Mouse (Mus musculus): ENCODE results near the gene Zkscan7. TPM values are rescaled to one million over a fixed set of nuclear protein-coding genes. Genes with fewer than 3 reads are reported as not detected.

Zkscan7 gene
- polyA plus RNA-seq, 1 experiment from 2014 or later: 4.9 TPM

DNA sequence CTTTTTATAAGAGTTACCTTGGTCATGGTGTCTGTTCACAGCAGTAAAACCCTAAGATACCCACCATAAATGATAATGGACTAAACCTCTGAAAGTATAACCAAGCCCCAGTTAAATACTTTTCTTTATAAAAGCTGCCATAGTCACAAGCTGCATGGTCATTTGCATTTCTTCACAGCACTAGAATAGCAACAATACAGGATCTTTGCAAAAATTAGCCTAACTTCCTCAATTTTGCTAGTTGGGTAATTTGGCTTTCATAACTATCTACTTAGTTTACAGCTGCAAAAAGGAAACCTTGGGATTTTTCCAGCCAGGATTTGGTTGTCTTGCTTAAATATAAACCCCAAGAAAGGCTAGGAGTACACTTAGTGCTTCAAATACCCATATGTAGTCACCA lies 24.7 kb upstream of the Zkscan7 start:
- no peak for DNase-seq (ENCODE audit: extremely low spot score, low spot score)
- peaks cover 12% of the 10 kb centered on the region for H3K4me1 ChIP-seq
- peaks cover 38% of the 10 kb centered on the region for H3K9me3 ChIP-seq
- H3K27ac ChIP-seq: no peak overlapping the region
- no peak overlapping the region for H3K4me3 ChIP-seq
- peaks cover 79% of the 10 kb centered on the region for H3K36me3 ChIP-seq (replicated peaks)
- H3K27me3 ChIP-seq (ENCODE audit: poor library complexity, severe bottlenecking): no peaks in the 10 kb centered on the region

DNA sequence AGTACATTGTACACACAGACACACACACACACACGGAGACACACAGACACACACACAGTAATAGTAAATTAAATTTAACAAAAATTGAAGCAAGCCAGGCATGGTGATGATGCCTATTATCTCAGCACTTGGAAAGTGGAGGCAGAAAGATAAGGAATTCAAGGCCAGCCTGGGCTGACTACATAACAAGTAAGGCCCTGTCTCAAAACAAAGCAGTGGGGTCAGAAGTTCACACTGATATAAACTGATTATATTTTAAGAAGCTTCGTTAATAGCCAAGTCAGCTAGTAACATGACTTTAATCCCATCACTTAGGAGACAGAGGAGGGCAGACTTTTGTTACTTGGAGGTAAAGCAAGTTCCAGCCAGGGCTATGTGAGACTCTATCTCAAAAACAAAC lies 21.8 kb upstream of the Zkscan7 start:
- 95% methylated on average over 2 of the region's 2 CpGs for WGBS
- H3K27me3 ChIP-seq (ENCODE audit: poor library complexity, severe bottlenecking): no peaks in the 10 kb centered on the region
- DNase-seq (ENCODE audit: extremely low spot score, low spot score): no peak
- H3K9me3 ChIP-seq: peaks cover 40% of the 10 kb centered on the region
- H3K36me3 ChIP-seq (replicated peaks): peaks cover 49% of the 10 kb centered on the region
- no peak overlapping the region for H3K4me3 ChIP-seq
- peaks cover 12% of the 10 kb centered on the region for H3K4me1 ChIP-seq
- no peak overlapping the region for H3K27ac ChIP-seq

DNA sequence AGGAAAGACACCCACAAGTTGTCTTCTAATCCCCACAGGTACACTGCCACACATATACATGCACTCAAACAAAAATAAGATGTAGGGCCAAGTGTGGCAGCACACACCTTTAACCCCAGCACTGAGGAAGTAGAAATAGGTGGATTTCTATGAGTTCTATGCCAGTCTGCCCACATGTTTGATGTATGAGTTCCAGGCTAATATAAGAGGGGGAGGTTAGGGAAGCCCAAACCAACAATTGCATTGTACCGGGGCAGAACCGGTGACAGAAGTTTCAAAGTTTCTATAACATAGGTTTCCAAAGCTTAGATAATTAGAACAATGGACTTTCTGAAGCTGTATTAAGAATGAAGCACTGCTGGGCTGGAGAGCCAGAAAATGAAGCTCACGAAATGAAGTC lies 20.6 kb upstream of the Zkscan7 start:
- DNase-seq (ENCODE audit: extremely low spot score, low spot score): no peak
- Histone ChIP-seq H3K4me3 (peak overlapping the region; percentile 86), H3K4me1 (peaks cover 12% of the 10 kb centered on the region), H3K27ac (no peak overlapping the region), H3K27me3 (ENCODE audit: poor library complexity, severe bottlenecking) (no peaks in the 10 kb centered on the region), H3K36me3 (replicated peaks) (peaks cover 38% of the 10 kb centered on the region), H3K9me3 (peaks cover 28% of the 10 kb centered on the region)
- WGBS: 70% methylated on average over 3 of the region's 3 CpGs

DNA sequence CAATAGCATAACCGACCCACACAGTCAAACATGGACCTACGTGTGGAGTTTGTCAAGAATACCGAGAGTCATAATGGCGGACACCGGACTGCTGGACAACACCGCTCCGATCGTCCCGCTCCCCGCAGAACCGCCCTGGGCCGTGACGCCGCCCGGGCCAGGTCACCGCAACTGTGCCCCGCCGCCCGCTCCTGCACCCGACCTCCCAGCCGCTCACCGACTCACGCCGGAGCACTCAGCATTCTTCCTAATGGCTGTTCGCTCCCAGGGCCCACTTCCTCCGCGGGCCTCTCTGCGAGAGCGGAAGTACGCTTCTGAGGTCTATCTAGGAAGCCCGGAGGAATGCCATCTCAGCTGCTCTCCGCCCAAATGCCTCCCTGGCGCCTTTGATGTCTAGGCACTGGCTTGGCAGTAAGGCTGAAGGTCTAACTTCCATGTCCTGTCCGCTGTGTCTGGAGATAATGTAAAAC lies 19.8 kb upstream of the Zkscan7 start, which contains the start of gene Zfp445:
Gene Zfp445, minus strand, starts transcription at position 310 of the 470 bp plus-strand sequence.
- Histone ChIP-seq H3K9me3 (peaks cover 20% of the 10 kb centered on the region), H3K4me3 (peak within 1 kb of the TSS; percentile 86), H3K27me3 (ENCODE audit: poor library complexity, severe bottlenecking) (no peaks in the 10 kb centered on the region), H3K36me3 (replicated peaks) (peaks cover 29% of the 10 kb centered on the region), H3K4me1 (peaks cover 12% of the 10 kb centered on the region), H3K27ac (peak within 1 kb of the TSS; percentile 95)
- DNase-seq (ENCODE audit: extremely low spot score, low spot score): peak; percentile 89
- under 1% methylated on average over 34 of the region's 34 CpGs for WGBS

GRCm38 (mm10) chr9:122866192-122866591 lies 19.3 kb upstream of the Zkscan7 start:
- H3K36me3 ChIP-seq (replicated peaks): peaks cover 25% of the 10 kb centered on the region
- H3K4me3 ChIP-seq: peak overlapping the region; percentile 86
- WGBS: 96% methylated on average over 4 of the region's 4 CpGs
- H3K27me3 ChIP-seq (ENCODE audit: poor library complexity, severe bottlenecking): no peaks in the 10 kb centered on the region
- H3K9me3 ChIP-seq: peaks cover 15% of the 10 kb centered on the region
- no peak for DNase-seq (ENCODE audit: extremely low spot score, low spot score)
- H3K27ac ChIP-seq: peak overlapping the region; percentile 95
- peaks cover 12% of the 10 kb centered on the region for H3K4me1 ChIP-seq

GRCm38 (mm10) chr9:122872595-122872994 lies 12.9 kb upstream of the Zkscan7 start:
- no peak for DNase-seq (ENCODE audit: extremely low spot score, low spot score)
- H3K4me1 ChIP-seq: no peaks in the 10 kb centered on the region
- 81% methylated on average over 4 of the region's 4 CpGs for WGBS
- H3K9me3 ChIP-seq: no peaks in the 10 kb centered on the region
- no peaks in the 10 kb centered on the region for H3K36me3 ChIP-seq (replicated peaks)
- H3K4me3 ChIP-seq: no peak overlapping the region
- H3K27me3 ChIP-seq (ENCODE audit: poor library complexity, severe bottlenecking): no peaks in the 10 kb centered on the region
- no peak overlapping the region for H3K27ac ChIP-seq

DNA sequence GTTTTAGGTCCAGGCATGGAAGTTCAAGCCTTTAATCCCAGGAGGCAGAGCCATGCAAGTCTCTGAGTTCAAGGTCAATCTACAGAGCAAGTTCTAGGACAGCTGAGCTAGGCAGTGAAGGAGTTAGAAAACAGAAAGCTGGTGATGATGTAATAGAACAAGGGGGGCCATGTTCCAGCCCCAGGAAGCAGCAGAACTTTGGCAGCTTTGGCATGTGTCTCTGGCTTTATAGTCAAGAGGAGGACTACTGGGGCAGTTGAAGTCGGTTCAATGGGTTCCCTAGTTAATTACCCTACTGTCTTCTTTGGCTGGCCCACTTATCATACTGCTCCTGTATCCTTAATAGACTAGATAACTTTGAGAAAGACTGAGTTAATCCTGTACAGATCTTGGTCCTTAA lies 10.8 kb upstream of the Zkscan7 start:
- H3K27me3 ChIP-seq (ENCODE audit: poor library complexity, severe bottlenecking): no peaks in the 10 kb centered on the region
- no peaks in the 10 kb centered on the region for H3K36me3 ChIP-seq (replicated peaks)
- DNase-seq (ENCODE audit: extremely low spot score, low spot score): no peak
- H3K27ac ChIP-seq: no peak overlapping the region
- H3K9me3 ChIP-seq: no peaks in the 10 kb centered on the region
- no peak overlapping the region for H3K4me3 ChIP-seq
- WGBS: 71% methylated on average over 1 of the region's 1 CpGs
- H3K4me1 ChIP-seq: no peaks in the 10 kb centered on the region

DNA sequence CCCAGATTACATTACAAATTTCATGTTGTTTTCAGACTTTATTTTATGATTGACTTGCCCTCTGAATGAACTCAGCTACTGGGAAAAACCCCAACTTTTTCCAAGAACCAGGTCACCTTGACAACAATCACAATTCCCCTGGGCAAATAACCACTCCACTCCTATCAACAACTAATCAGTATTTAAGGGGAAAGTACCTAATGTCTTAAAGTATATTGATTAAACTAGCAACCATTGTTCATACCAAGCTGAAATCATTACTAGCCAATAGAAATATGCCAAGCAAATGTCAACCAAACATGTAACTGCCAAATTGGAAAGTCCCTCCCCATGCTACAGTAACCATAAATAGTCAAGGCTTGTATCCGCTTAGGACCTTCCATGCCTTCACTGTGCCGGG lies 10.3 kb upstream of the Zkscan7 start:
- Histone ChIP-seq H3K36me3 (replicated peaks) (no peaks in the 10 kb centered on the region), H3K27me3 (ENCODE audit: poor library complexity, severe bottlenecking) (no peaks in the 10 kb centered on the region), H3K4me3 (no peak overlapping the region), H3K9me3 (no peaks in the 10 kb centered on the region), H3K4me1 (no peaks in the 10 kb centered on the region), H3K27ac (no peak overlapping the region)
- DNase-seq (ENCODE audit: extremely low spot score, low spot score): no peak
- WGBS: 91% methylated on average over 2 of the region's 2 CpGs

DNA sequence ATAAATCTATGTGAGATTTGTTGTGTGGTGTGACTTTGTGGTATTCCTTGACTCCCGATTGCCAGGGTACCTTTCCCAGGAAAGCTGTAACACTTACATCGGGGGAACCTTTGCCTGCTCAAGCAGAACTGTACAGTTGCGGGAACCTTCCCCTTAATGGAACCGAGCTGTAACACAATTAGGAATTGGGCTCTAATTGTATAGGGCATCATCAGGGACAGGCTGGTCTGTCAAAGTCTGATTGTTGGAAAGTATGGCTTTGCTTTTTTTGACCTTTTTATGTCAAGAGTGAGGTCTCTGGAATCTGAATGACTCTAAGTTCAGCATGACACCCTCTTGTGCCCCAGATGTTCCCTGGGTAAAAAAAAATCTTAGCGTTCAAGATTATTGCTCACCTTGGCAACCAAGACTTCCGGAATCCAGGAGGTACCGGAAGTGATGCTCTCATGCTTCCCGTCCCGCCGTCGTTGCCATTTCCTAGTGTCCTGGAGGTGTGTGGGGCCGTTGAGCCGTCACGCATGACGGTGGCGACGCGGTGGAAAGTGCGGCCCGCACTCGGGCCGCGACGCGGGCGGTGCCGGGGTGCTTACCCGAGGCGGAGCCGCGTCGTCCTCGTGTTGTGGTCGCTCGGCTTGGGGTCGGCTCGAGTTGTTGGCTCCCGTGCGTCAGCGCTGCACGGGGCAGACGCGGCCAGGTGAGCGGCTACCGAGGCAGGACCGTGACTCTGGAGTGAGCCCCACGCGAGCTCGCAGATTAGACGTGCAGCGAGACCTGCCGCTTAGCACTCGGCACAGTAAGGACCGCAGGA lies 1.1 kb downstream of the Zkscan7 start:
- Histone ChIP-seq H3K9me3 (no peaks in the 10 kb centered on the region), H3K27ac (peak overlapping the region; percentile 87), H3K4me1 (peaks cover 16% of the 10 kb centered on the region), H3K4me3 (peak overlapping the region; percentile 87), H3K27me3 (ENCODE audit: poor library complexity, severe bottlenecking) (0 out of 2 replicates have a peak, but pooled peaks cover 5% of the 10 kb centered on the region), H3K36me3 (replicated peaks) (peaks cover 9% of the 10 kb centered on the region; the same call in 1 of the 2 replicates)
- 7% methylated on average over 54 of the region's 54 CpGs for WGBS
- peak; percentile 71 for DNase-seq (ENCODE audit: extremely low spot score, low spot score)

GRCm38 (mm10) chr9:122901047-122901446 lies 15.6 kb downstream of the Zkscan7 start:
- Histone ChIP-seq H3K27me3 (ENCODE audit: poor library complexity, severe bottlenecking) (no peaks in the 10 kb centered on the region), H3K4me3 (no peak overlapping the region), H3K36me3 (replicated peaks) (peaks cover 26% of the 10 kb centered on the region), H3K4me1 (peaks cover 11% of the 10 kb centered on the region), H3K9me3 (peaks cover 4% of the 10 kb centered on the region), H3K27ac (no peak overlapping the region)
- DNase-seq (ENCODE audit: extremely low spot score, low spot score): no peak
- WGBS: 95% methylated on average over 2 of the region's 2 CpGs

- H3K27me3 ChIP-seq (ENCODE audit: poor library complexity, severe bottlenecking): no peaks in the 10 kb centered on the region
- H3K4me3 ChIP-seq: peak overlapping the region; percentile 68
- peak overlapping the region; percentile 90 for H3K27ac ChIP-seq
- WGBS: 13% methylated on average over 32 of the region's 32 CpGs
- H3K9me3 ChIP-seq: peaks cover 10% of the 10 kb centered on the region
- peaks cover 11% of the 10 kb centered on the region for H3K4me1 ChIP-seq
- peak; percentile 86 for DNase-seq (ENCODE audit: extremely low spot score, low spot score)
- peaks cover 31% of the 10 kb centered on the region for H3K36me3 ChIP-seq (replicated peaks)
These were observed 17.4 kb downstream of the Zkscan7 start for GRCm38 (mm10) chr9:122902717-122903535.

GRCm38 (mm10) chr9:122922436-122922835 lies 37.0 kb downstream of the Zkscan7 start:
- Histone ChIP-seq H3K4me1 (peaks cover 14% of the 10 kb centered on the region), H3K36me3 (replicated peaks) (peaks cover 33% of the 10 kb centered on the region), H3K9me3 (no peaks in the 10 kb centered on the region), H3K27ac (peak overlapping the region; percentile 97), H3K27me3 (ENCODE audit: poor library complexity, severe bottlenecking) (no peaks in the 10 kb centered on the region; the same call in none of the 2 replicates), H3K4me3 (peak overlapping the region; percentile 93)
- DNase-seq (ENCODE audit: extremely low spot score, low spot score): no peak
- 21% methylated on average over 3 of the region's 3 CpGs for WGBS

Measured in forebrain, embryonic 10.5 days (tissue).